Mouse (Mus musculus): Measurements from ENCODE around the gene Pttg1. TPM values are rescaled to one million over a fixed set of nuclear protein-coding genes. Genes with fewer than 3 reads are reported as not detected.

The Pttg1 gene
- polyA plus RNA-seq, 1 experiment from 2014 or later: 73.3 TPM

DNA sequence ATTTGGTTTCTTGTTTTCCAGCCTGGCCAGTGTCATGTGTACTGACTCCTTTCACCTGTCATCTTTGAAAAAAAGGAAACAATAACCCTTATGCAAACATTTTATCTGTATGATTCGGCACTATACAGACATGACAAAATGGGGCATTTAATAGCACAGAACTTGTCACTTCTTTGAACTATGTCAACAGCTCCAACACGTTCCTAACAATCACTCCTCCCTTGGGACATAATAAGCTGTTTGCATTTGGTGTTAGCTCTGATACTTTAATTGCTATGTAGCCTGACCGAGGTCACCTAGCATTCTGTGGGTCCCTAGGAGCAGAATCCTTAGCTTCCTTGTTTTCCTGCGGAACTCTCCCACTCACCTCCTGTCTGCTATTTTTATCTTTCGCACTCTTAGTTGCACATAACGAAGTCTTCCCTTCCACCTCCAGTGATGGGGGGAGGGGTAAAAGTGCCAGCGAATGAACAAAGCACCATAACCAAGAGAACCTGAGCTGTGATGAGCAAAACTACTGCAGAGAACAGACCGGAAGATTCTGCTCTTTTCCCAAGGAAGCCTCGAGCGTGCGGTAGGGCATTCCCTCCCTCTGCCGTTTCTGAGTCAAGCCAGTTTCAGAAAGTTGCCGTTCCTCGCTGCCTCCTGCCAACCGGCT, 21.8 kb downstream of the Pttg1 start:
- 87% methylated on average over 15 of the region's 15 CpGs for WGBS
- H3K4me1 ChIP-seq: no peaks in the 10 kb centered on the region
- H3K27me3 ChIP-seq: no peaks in the 10 kb centered on the region
- no peak overlapping the region for H3K9ac ChIP-seq (replicated peaks)
- peaks cover 4% of the 10 kb centered on the region; the same call in 1 of the 2 replicates for H3K9me3 ChIP-seq
- ATAC-seq (ENCODE audit: low FRiP score, low read depth): no peak
- H3K4me3 ChIP-seq: no peak overlapping the region
- no peaks in the 10 kb centered on the region for H3K36me3 ChIP-seq
- H3K4me2 ChIP-seq (replicated peaks): no peak overlapping the region
- no peak overlapping the region for H3K27ac ChIP-seq (replicated peaks)

GRCm38 (mm10) chr11:43400131-43400530, 25.9 kb downstream of the Pttg1 start:
- WGBS: 89% methylated on average over 1 of the region's 1 CpGs
- no peak overlapping the region for H3K9ac ChIP-seq (replicated peaks)
- no peak overlapping the region for H3K27ac ChIP-seq (replicated peaks)
- no peak overlapping the region for H3K4me2 ChIP-seq (replicated peaks)
- H3K36me3 ChIP-seq: no peaks in the 10 kb centered on the region
- peaks cover 6% of the 10 kb centered on the region; the same call in 1 of the 2 replicates for H3K4me1 ChIP-seq
- ATAC-seq (ENCODE audit: low FRiP score, low read depth): no peak
- peaks cover 6% of the 10 kb centered on the region for H3K27me3 ChIP-seq
- peaks cover 4% of the 10 kb centered on the region; the same call in 1 of the 2 replicates for H3K9me3 ChIP-seq
- H3K4me3 ChIP-seq: no peak overlapping the region

DNA sequence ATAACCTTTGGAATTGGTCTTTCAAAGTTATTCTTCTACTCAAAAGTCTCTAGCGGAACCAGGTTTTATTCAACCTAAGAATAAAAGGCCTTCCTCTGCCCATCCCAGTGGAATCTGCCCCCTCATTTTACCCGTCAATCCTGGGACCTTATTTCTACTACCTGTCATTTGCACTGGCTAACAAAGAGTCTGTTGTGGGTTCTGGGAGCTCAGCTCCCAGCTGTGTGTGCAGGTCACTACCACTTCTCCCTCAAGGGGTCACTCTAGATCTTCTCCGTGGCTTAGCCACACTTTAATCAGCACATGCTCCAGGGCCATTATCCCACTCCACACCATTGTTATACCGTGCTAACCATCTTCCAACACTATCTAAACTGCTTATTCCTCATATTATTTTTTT, 26.8 kb downstream of the Pttg1 start:
- no peak for ATAC-seq (ENCODE audit: low FRiP score, low read depth)
- no peaks in the 10 kb centered on the region for H3K9me3 ChIP-seq
- no peak overlapping the region for H3K4me3 ChIP-seq
- H3K27me3 ChIP-seq: peaks cover 6% of the 10 kb centered on the region
- 43% methylated on average over 4 of the region's 4 CpGs for WGBS
- H3K9ac ChIP-seq (replicated peaks): no peak overlapping the region
- H3K4me1 ChIP-seq: peaks cover 6% of the 10 kb centered on the region; the same call in 1 of the 2 replicates
- no peak overlapping the region for H3K27ac ChIP-seq (replicated peaks)
- no peaks in the 10 kb centered on the region for H3K36me3 ChIP-seq
- no peak overlapping the region for H3K4me2 ChIP-seq (replicated peaks)

DNA sequence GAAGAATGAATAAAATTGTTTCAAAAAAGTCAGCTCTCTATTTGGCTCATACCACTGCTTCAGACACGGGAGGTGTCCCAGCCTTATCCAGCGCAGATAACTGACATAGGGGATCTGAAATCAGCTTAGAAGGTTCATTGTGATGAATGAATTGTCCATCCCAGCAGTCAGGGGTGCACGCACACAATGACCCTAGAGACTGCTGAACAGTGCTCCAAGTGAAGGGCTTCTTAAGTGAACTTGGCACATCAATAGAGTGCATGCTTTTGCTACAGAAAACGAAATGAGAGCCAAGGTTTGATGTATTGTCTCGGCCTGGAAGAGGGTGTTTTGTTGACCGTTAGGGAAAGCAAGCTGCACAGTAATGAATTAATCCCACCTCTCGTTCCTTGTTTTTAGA, 29.4 kb downstream of the Pttg1 start:
- WGBS: 39% methylated on average over 7 of the region's 7 CpGs
- no peak overlapping the region for H3K9ac ChIP-seq (replicated peaks)
- H3K4me2 ChIP-seq (replicated peaks): no peak overlapping the region
- no peak overlapping the region for H3K27ac ChIP-seq (replicated peaks)
- ATAC-seq (ENCODE audit: low FRiP score, low read depth): no peak
- H3K36me3 ChIP-seq: no peaks in the 10 kb centered on the region
- peaks cover 6% of the 10 kb centered on the region; the same call in 1 of the 2 replicates for H3K4me1 ChIP-seq
- H3K9me3 ChIP-seq: no peaks in the 10 kb centered on the region
- H3K4me3 ChIP-seq: no peak overlapping the region
- peaks cover 6% of the 10 kb centered on the region for H3K27me3 ChIP-seq

DNA sequence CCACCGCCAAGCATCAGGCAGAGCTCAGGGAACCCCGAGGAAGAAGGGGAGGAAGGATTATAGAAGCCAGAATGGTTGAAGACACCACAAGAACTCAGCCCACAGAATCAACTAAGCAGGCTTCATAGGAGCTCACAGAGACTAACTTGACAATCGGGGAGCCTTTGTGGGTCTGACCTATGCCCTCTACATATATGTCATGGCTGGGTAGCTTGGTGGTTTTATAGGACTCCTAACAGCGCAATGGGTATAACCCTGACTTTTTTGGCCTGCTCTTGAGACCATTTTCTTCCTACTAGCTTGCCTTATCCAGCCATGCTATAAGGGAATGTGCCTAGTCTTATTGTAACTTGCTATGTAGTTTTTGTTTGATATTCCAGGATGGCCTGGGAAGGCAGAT, 29.8 kb downstream of the Pttg1 start:
- H3K4me2 ChIP-seq (replicated peaks): no peak overlapping the region
- ATAC-seq (ENCODE audit: low FRiP score, low read depth): no peak
- no peaks in the 10 kb centered on the region for H3K36me3 ChIP-seq
- WGBS: 87% methylated on average over 4 of the region's 4 CpGs
- H3K27ac ChIP-seq (replicated peaks): no peak overlapping the region
- no peak overlapping the region for H3K4me3 ChIP-seq
- H3K4me1 ChIP-seq: peaks cover 6% of the 10 kb centered on the region; the same call in 1 of the 2 replicates
- H3K27me3 ChIP-seq: peaks cover 6% of the 10 kb centered on the region
- H3K9ac ChIP-seq (replicated peaks): no peak overlapping the region
- no peaks in the 10 kb centered on the region for H3K9me3 ChIP-seq

- Histone ChIP-seq H3K27me3 (peaks cover 6% of the 10 kb centered on the region), H3K9me3 (no peaks in the 10 kb centered on the region), H3K9ac (replicated peaks) (no peak overlapping the region), H3K36me3 (no peaks in the 10 kb centered on the region), H3K4me3 (no peak overlapping the region), H3K4me2 (replicated peaks) (no peak overlapping the region), H3K27ac (replicated peaks) (no peak overlapping the region), H3K4me1 (peaks cover 6% of the 10 kb centered on the region; the same call in 1 of the 2 replicates)
- ATAC-seq (ENCODE audit: low FRiP score, low read depth): no peak
- 86% methylated on average over 14 of the region's 14 CpGs for WGBS
Observed at GRCm38 (mm10) chr11:43395073-43395948, 30.7 kb downstream of the Pttg1 start.

DNA sequence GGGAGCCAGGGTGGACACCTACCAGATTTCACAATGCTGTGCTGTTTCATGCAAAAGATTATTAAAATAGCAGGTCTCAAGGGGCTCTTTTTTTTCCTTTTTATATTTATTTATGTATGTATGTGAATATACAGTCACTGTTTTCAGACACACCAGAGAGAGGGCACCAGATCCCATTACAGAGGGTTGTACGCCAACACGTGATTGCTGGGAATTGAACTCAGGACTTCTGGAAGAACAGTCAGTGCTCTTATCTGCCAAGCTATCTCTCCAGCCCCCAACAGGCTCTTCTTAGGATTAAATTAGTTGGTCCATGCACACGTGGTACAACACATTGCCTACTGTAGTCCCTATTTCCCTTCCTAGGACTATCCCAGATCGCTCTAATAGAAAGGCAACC, 32.7 kb downstream of the Pttg1 start:
- Histone ChIP-seq H3K9ac (replicated peaks) (no peak overlapping the region), H3K27me3 (peaks cover 6% of the 10 kb centered on the region), H3K4me1 (peaks cover 6% of the 10 kb centered on the region; the same call in 1 of the 2 replicates), H3K36me3 (no peaks in the 10 kb centered on the region), H3K9me3 (no peaks in the 10 kb centered on the region), H3K4me2 (replicated peaks) (no peak overlapping the region), H3K4me3 (no peak overlapping the region), H3K27ac (replicated peaks) (no peak overlapping the region)
- no peak for ATAC-seq (ENCODE audit: low FRiP score, low read depth)
- WGBS: 93% methylated on average over 4 of the region's 4 CpGs

DNA sequence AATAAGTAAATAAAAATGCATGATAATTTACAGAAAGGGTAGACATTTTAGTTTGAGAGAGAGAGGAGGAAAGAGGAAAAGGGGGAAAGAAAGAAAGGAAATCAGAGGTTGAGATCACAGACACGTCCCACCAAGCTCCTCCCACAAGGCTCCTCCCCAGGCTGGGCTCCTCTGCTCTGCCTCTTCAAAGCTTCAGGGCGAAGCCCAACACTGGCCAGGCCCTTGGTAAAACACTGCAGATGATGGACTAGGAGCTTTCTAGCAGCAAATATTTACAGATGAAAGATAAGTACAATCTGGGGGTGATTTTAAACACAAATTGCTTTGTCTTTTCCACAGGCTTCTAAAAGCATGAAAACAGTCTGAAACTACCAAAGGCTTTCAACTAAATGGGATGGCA, 33.3 kb downstream of the Pttg1 start:
- ATAC-seq (ENCODE audit: low FRiP score, low read depth): no peak
- peaks cover 6% of the 10 kb centered on the region for H3K27me3 ChIP-seq
- no peaks in the 10 kb centered on the region for H3K9me3 ChIP-seq
- 53% methylated on average over 2 of the region's 2 CpGs for WGBS
- no peaks in the 10 kb centered on the region for H3K36me3 ChIP-seq
- no peak overlapping the region for H3K9ac ChIP-seq (replicated peaks)
- H3K27ac ChIP-seq (replicated peaks): no peak overlapping the region
- no peak overlapping the region for H3K4me2 ChIP-seq (replicated peaks)
- peaks cover 6% of the 10 kb centered on the region; the same call in 1 of the 2 replicates for H3K4me1 ChIP-seq
- no peak overlapping the region for H3K4me3 ChIP-seq

- Histone ChIP-seq H3K4me1 (peaks cover 16% of the 10 kb centered on the region), H3K4me2 (replicated peaks) (no peak overlapping the region), H3K9me3 (no peaks in the 10 kb centered on the region), H3K27ac (replicated peaks) (no peak overlapping the region), H3K27me3 (peaks cover 6% of the 10 kb centered on the region; the same call in 1 of the 2 replicates), H3K9ac (replicated peaks) (no peak overlapping the region), H3K4me3 (no peak overlapping the region), H3K36me3 (no peaks in the 10 kb centered on the region)
- no peak for ATAC-seq (ENCODE audit: low FRiP score, low read depth)
- 90% methylated on average over 7 of the region's 7 CpGs for WGBS
Observed at GRCm38 (mm10) chr11:43389118-43389517, 36.9 kb downstream of the Pttg1 start.

- 86% methylated on average over 21 of the region's 21 CpGs for WGBS
- Histone ChIP-seq H3K9ac (replicated peaks) (no peak overlapping the region), H3K27me3 (peaks cover 11% of the 10 kb centered on the region; the same call in 1 of the 2 replicates), H3K4me1 (peaks cover 16% of the 10 kb centered on the region), H3K36me3 (no peaks in the 10 kb centered on the region), H3K9me3 (no peaks in the 10 kb centered on the region), H3K27ac (replicated peaks) (no peak overlapping the region), H3K4me2 (replicated peaks) (no peak overlapping the region), H3K4me3 (no peak overlapping the region)
- no peak for ATAC-seq (ENCODE audit: low FRiP score, low read depth)
Observed at GRCm38 (mm10) chr11:43388122-43389097, 37.6 kb downstream of the Pttg1 start.

GRCm38 (mm10) chr11:43387004-43387880, 38.8 kb downstream of the Pttg1 start:
- peaks cover 16% of the 10 kb centered on the region for H3K4me1 ChIP-seq
- no peak overlapping the region for H3K4me3 ChIP-seq
- H3K4me2 ChIP-seq (replicated peaks): no peak overlapping the region
- no peaks in the 10 kb centered on the region for H3K36me3 ChIP-seq
- ATAC-seq (ENCODE audit: low FRiP score, low read depth): no peak
- no peak overlapping the region for H3K9ac ChIP-seq (replicated peaks)
- no peaks in the 10 kb centered on the region for H3K9me3 ChIP-seq
- peaks cover 11% of the 10 kb centered on the region; the same call in 1 of the 2 replicates for H3K27me3 ChIP-seq
- H3K27ac ChIP-seq (replicated peaks): no peak overlapping the region
- 92% methylated on average over 14 of the region's 14 CpGs for WGBS

All from midbrain, embryonic 12.5 days (tissue).